Mouse (Mus musculus): ENCODE results near the gene St6galnac1.
"Not testable (repeated sequence)": the region's sequence is repeated elsewhere in the genome, so short reads cannot be mapped to it uniquely, and the experiment has no call there.

The St6galnac1 gene

DNA sequence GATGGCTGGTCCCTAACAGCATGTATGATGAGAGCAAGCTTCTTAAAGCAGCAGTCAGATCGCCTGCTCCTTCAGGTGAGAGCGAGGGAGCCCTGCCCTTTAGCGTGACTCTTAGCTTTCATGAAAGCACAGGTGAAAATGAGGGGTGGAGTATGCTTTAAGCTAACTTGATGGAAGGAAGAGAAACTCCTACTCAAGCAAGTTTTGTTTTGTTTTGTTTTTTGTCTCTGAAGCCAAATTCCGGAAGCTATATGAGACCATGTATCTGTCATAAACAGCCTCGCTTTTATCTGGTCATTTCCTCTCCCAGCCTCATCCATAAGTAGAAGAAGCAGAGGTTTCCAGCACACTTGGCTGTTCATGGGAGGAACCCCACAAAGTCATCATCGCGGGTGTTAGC, at the start of gene St6galnac1:
Gene St6galnac1 (minus strand): TSS at position 101 of the 400 bp plus-strand sequence.
- no peak for DNase-seq (ENCODE audit: low read depth, low spot score)

GRCm38 (mm10) chr11:116823885-116824284, 48.6 kb upstream of the St6galnac1 start:
- DNase-seq (ENCODE audit: low read depth, low spot score), result not testable (repeated sequence)

- DNase-seq (ENCODE audit: low read depth, low spot score), result no peak
These were observed 47.9 kb upstream of the St6galnac1 start for GRCm38 (mm10) chr11:116823255-116823654.

DNA sequence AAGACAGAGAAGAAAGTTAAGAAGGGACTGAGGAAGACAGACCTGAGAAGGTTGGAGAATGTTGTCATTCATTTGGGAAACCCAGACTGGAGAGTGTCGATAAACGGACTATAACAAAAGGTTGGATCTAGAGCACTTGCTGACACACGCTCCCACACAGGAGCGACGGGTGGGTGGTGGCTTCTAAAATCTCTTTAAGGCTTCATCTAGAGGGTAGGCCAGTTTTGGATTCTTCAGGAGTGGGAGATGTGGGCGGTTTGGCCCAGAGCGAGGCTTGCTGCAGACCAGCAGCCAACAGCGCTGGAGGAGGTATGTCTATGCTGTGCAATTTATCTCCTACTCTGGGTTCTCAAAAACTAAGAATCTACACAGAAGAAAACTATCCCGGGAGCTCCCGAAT, 47.3 kb upstream of the St6galnac1 start:
- no peak for DNase-seq (ENCODE audit: low read depth, low spot score)

GRCm38 (mm10) chr11:116822215-116822614, 46.9 kb upstream of the St6galnac1 start:
- no peak for DNase-seq (ENCODE audit: low read depth, low spot score)

DNA sequence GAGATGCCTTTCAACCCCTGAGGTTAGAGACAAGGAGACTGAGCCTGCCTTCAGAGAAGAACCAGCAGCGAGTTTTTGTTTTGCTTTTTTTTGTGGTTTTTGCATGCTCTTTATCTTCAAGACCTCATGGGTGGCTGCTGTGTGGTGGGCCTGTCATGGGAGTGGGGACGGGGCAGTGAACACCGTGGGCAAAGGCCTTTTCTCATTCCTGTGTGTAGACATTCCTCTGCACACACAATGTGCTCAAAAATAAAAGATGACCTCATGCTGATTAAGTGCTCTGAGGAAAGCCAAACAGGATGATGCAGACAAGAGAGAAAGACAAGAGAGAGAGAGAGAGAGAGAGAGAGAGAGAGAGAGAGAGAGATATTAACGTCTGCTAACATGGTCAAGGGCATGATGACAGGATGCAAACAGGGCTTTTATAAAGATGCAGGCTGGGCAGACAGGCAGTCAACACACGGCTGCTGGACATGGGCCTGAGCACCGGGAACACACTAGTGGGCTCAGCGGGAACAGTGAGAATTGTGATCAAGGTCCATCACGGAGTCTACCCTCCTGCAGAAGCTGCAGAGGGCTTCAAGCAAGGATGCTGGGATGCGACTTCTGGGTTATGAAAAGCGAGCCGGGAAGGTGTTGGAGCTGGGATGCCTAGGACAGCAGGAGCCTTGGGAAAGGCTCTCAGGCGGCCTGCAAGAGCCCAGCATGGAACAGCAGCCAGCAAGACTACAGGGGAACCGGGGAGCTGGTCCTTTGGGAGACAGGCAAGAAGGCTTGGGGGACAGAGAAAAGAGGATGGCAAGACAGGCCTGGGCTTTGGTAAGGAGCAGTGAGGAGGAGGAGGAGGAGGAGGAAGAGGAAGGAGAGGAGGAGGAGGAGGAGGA, 46.0 kb upstream of the St6galnac1 start:
- no peak for DNase-seq (ENCODE audit: low read depth, low spot score)

DNA sequence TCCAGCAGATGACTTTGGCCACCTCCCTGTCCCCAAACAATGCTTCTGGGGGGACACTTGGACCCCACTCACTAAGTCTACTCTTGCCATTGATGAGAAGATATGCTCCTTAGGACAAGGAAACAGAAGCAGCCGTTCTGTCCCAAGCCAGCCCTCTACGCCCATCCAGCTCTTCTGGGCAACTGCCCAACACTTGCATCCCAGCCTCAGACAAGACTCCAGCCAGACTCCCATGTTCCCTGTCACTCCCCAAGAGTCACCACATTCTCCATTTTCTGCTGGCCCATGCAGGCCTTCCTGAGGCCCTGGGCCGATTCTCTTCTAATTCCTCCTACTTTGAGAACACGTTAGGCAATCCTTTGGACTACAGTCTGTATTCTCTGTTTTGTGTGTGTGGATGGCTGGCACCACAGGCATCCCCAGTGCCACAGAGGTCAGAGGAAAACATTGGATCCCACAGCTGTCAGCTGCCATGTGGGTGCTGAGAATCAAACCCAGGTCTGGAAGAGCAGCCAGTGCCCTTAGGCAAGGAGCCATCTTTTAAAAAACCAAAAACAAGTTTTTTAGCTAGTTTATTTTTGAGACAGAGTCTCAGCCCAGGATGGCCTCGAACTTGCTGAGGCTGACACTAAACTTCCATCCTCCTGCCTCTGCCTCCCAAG, 44.8 kb upstream of the St6galnac1 start:
- DNase-seq (ENCODE audit: low read depth, low spot score), result no peak

GRCm38 (mm10) chr11:116818722-116819121, 43.4 kb upstream of the St6galnac1 start:
- no peak for DNase-seq (ENCODE audit: low read depth, low spot score)

GRCm38 (mm10) chr11:116817567-116817966, 42.3 kb upstream of the St6galnac1 start:
- DNase-seq (ENCODE audit: low read depth, low spot score), result no peak

DNA sequence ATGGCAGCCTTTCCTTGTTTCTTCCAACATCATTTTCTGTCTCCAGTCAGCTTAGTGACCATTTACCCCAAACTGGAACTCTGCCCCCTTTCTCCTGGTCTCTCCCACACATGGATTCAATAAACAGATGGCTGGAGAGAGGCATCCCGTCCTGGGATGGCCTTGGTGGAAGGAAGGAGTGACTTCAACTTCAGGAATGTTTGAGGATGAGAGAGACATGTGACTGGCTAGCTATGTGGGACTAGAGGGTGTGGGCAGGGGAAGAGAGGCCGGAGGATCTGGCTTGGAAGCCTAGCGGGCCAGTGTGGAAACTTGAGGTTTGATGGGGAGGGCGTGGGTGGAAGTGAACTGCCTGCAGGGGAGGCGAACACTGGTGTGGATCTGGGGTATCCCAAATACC, 41.5 kb upstream of the St6galnac1 start:
- no peak for DNase-seq (ENCODE audit: low read depth, low spot score)

GRCm38 (mm10) chr11:116814884-116815415, 39.6 kb upstream of the St6galnac1 start:
- no peak for DNase-seq (ENCODE audit: low read depth, low spot score)

GRCm38 (mm10) chr11:116814076-116814883, 39.0 kb upstream of the St6galnac1 start:
- no peak for DNase-seq (ENCODE audit: low read depth, low spot score)

DNA sequence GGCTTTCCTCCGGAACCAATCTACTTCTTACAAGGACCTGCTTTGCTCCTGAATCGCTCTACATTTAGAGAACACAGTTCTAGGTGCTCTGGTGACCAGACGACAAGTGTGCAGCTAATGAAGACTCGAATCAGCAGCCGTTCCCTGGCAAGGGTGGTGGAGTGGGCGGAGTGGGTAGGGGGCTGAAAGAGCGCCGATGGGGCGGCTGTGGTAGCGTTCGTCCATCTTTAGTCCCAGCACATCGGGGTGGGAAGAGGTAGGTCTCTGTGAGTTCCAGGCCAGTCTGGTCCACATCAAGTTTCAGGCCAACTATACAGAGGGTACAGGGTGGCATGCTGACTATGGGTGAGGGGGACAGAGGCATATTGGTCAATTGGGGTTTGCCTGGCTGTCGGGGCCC, 38.3 kb upstream of the St6galnac1 start:
- DNase-seq (ENCODE audit: low read depth, low spot score), result no peak

DNA sequence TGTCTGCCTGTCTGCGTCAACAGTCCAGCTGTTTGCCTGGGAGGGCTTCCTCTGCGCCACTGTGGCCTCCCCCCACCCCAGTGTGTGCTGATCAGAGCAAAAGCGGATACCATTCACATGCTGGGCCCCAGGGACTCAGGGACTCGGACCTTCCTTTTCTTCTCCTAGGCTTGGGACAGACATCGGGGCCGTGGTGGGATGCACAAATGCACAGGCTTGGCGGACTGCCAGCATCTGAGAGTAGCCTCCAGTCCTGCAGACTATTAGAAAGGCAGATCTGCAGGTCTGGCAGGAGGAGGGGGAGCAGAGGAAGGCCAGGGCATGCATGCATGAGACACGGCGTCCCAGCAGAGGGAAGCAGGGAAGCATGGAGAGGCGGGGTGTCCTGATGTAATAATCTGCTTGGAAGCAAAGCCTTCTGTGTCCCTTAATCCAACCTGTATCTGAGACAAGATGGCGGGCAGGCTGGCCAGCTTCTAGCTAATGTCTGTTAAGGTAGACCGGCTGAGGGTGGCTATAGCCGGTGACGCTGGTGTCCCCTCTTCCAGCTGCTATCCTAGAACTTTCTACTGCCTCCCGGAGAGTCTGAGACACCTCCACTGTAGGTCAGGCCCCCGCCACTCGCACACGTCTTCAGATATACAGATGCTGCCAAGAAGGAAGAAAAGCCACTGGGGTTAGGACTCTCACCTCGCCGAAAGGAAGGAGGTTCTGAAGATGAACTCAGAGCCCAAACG, 37.7 kb upstream of the St6galnac1 start:
- DNase-seq (ENCODE audit: low read depth, low spot score), result peak; percentile 72

DNA sequence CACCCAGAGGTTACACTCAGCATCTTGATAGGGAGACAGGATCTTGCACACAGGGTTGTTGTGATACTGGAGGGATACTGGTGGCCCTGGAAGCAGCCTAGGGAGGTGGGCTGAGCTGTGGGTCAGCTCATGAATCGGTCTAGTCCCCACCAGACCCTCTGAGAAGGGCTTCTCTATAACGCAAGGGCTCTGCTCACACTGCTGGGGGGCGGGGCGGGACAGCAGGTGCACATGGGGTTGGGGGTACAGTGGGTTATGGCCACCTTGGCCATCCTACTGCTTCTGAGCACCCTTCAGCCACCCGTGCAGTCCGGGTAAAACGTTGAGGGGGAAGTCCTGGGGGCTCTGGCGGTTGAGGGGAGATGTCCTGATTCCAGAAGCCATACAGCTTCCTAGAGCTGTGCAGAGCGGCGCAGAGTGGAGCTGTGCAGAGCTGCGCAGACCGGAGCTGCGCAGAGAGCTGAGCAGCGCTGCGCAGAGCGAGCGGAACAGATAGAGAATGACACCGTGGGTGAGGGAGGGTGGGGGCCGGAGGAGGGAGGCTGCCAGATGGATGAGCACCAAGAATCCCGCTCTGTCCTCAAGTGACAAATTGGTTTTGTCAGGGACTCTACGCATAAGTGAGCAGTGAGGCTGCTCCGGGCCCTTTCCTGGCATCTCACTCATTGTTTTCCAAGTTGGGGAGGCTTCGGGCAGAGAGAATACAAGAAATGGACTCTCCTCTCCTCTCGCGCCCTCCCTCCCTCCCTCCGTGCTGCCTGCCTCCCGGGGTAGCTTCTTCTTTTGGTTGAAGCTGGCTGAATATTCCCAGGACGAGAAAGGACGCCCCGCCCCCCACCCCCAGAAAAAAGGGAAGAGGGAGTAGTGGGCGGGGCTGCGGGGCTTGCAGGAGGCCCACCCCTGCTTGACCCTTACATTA, 35.9 kb upstream of the St6galnac1 start:
- DNase-seq (ENCODE audit: low read depth, low spot score), result peak; percentile 86

GRCm38 (mm10) chr11:116810528-116810927, 35.2 kb upstream of the St6galnac1 start:
- no peak for DNase-seq (ENCODE audit: low read depth, low spot score)

DNA sequence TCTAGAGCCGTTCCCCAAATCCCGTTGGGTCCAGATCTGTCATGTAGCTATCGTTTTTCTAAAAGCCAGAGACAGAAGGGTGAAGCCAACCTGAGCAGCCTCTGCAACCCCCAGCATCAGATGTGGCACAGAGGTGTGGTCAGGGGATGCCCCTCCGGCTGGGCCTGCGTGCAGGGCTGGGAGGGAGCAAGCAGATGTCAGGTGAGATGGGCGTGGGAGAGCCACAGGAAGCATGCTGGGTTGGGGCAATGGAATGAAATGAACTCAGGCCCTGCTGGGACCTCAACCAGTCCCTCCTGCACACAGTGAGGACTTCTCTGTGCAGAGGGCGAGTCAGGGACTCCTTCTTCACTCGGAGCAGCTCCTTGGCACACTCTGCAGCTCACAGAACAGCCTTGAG, 34.2 kb upstream of the St6galnac1 start:
- DNase-seq (ENCODE audit: low read depth, low spot score), result no peak

GRCm38 (mm10) chr11:116808811-116809395, 33.6 kb upstream of the St6galnac1 start:
- DNase-seq (ENCODE audit: low read depth, low spot score), result no peak

DNA sequence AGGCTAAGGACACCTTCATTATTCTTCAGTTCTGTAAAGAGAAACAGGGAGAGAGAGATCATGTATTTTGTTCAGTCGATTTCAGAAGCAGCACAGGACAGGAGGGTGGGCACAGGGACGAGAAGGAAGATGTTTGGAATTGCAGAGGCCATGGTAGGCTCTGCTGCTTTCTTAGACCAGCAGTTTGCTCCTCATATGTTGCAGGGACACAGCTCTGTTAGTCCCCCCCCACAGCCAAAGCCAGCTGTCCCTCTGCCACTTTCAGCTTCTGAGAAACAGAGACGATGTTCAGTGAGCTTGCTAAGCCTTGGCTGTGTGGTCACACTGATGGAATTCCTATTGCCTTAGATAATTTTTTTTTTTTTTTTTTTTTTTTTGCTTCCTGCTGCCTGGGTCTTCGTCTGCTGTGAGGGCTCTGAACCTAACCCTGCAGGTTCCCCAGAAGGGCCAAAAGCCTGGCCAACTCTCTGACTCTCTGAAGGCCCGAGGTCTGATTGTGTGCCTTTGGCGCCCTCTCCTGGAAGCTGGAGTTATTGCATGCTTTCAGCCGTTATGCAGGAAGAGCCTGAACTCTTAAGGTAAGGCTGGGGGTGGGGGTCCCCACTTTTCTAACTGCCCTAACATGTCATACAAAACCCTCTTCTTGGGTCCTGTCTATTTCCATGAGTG, 32.8 kb upstream of the St6galnac1 start:
- DNase-seq (ENCODE audit: low read depth, low spot score), result peak; percentile 82
